In genomic region chr11:74409757-74410174, GRCm38 (mm10) we compare ENCODE assay signal across 9 mouse cellular contexts. TPM values are rescaled to one million over a fixed set of nuclear protein-coding genes. Genes with fewer than 3 reads are reported as not detected.
DNase-seq lines count a peak whose midpoint lies in the region; ATAC-seq lines count a peak whose summit lies in the region.
"Had no signal": no experiment of that assay in that cellular context is flagged by ENCODE, and none has a peak within 500 bp of the region (broad histone marks: within the 10 kb centered on the region; RNA-seq: fewer than 3 reads in every experiment).

No protein-coding gene starts in this region.

- no peak overlapping the region for H3K9ac ChIP-seq in neural tube, embryonic 12.5 days
- no peak overlapping the region for H3K9ac ChIP-seq in embryonic facial prominence, embryonic 12.5 days
- peak overlapping the region; percentile 61; the same call in 1 of the 2 replicates for H3K9ac ChIP-seq in heart, embryonic 13.5 days
- no peak overlapping the region for H3K9ac ChIP-seq in kidney, embryonic 16.5 days (replicated peaks; ENCODE audit: low read length)
- no peak overlapping the region for H3K9ac ChIP-seq in midbrain, embryonic 13.5 days (replicated peaks)

- peaks cover 25% of the 10 kb centered on the region for H3K4me1 ChIP-seq in neural tube, embryonic 12.5 days
- peaks cover 20% of the 10 kb centered on the region for H3K4me1 ChIP-seq in embryonic facial prominence, embryonic 12.5 days
- H3K4me1 ChIP-seq in heart, embryonic 13.5 days = peaks cover 52% of the 10 kb centered on the region
- H3K4me1 ChIP-seq in kidney, embryonic 16.5 days (ENCODE audit: insufficient read depth, low read length) = peaks cover 33% of the 10 kb centered on the region
- H3K4me1 ChIP-seq in midbrain, embryonic 13.5 days (replicated peaks) = peaks cover 22% of the 10 kb centered on the region

- no peak overlapping the region for H3K4me3 ChIP-seq in neural tube, embryonic 12.5 days
- no peak overlapping the region for H3K4me3 ChIP-seq in embryonic facial prominence, embryonic 12.5 days
- H3K4me3 ChIP-seq in heart, embryonic 13.5 days = no peak overlapping the region
- no peak overlapping the region for H3K4me3 ChIP-seq in kidney, embryonic 16.5 days (ENCODE audit: low read length)
- H3K4me3 ChIP-seq in midbrain, embryonic 13.5 days (replicated peaks) = no peak overlapping the region
- H3K4me3 ChIP-seq: myocyte had no signal

- no peak for DNase-seq in neural tube, embryonic 10.5 days (ENCODE audit: extremely low spot score, low spot score)
- DNase-seq in testis, postnatal 14 days (ENCODE audit: low spot score) = peak; percentile 34

- no peaks in the 10 kb centered on the region for H3K9me3 ChIP-seq in neural tube, embryonic 12.5 days
- H3K9me3 ChIP-seq in embryonic facial prominence, embryonic 12.5 days = no peaks in the 10 kb centered on the region
- no peaks in the 10 kb centered on the region for H3K9me3 ChIP-seq in heart, embryonic 13.5 days
- no peaks in the 10 kb centered on the region for H3K9me3 ChIP-seq in kidney, embryonic 16.5 days (ENCODE audit: low read length)
- no peaks in the 10 kb centered on the region for H3K9me3 ChIP-seq in midbrain, embryonic 13.5 days

- WGBS in neural tube, embryonic 12.5 days = 78% methylated on average over 4 of the region's 4 CpGs
- 71% methylated on average over 4 of the region's 4 CpGs for WGBS in embryonic facial prominence, embryonic 12.5 days
- WGBS in heart, embryonic 13.5 days = 35% methylated on average over 4 of the region's 4 CpGs
- 43% methylated on average over 4 of the region's 4 CpGs for WGBS in kidney, embryonic 16.5 days
- WGBS in midbrain, embryonic 13.5 days = 81% methylated on average over 4 of the region's 4 CpGs

- no peak overlapping the region for H3K4me2 ChIP-seq in neural tube, embryonic 12.5 days (replicated peaks)
- no peak overlapping the region for H3K4me2 ChIP-seq in embryonic facial prominence, embryonic 12.5 days (replicated peaks)
- H3K4me2 ChIP-seq in heart, embryonic 13.5 days = peak overlapping the region; percentile 35; the same call in 1 of the 2 replicates
- no peak overlapping the region for H3K4me2 ChIP-seq in kidney, embryonic 16.5 days (replicated peaks; ENCODE audit: low read depth, low read length)
- H3K4me2 ChIP-seq in midbrain, embryonic 13.5 days (replicated peaks) = no peak overlapping the region

- H3K27me3 ChIP-seq in neural tube, embryonic 12.5 days (replicated peaks) = no peaks in the 10 kb centered on the region
- no peaks in the 10 kb centered on the region for H3K27me3 ChIP-seq in embryonic facial prominence, embryonic 12.5 days
- H3K27me3 ChIP-seq in heart, embryonic 13.5 days (replicated peaks) = no peaks in the 10 kb centered on the region
- H3K27me3 ChIP-seq in kidney, embryonic 16.5 days (ENCODE audit: insufficient read depth, low read length) = no peaks in the 10 kb centered on the region
- no peaks in the 10 kb centered on the region for H3K27me3 ChIP-seq in midbrain, embryonic 13.5 days

- H3K27ac ChIP-seq in neural tube, embryonic 12.5 days = peak overlapping the region; percentile 22; the same call in 1 of the 2 replicates
- peak overlapping the region; percentile 63 for H3K27ac ChIP-seq in embryonic facial prominence, embryonic 12.5 days
- peak overlapping the region; percentile 87 for H3K27ac ChIP-seq in heart, embryonic 13.5 days (replicated peaks)
- peak overlapping the region; percentile 54; the same call in 1 of the 2 replicates for H3K27ac ChIP-seq in kidney, embryonic 16.5 days (ENCODE audit: low read length)
- peak overlapping the region; percentile 72 for H3K27ac ChIP-seq in midbrain, embryonic 13.5 days

- H3K36me3 ChIP-seq in neural tube, embryonic 12.5 days = no peaks in the 10 kb centered on the region
- H3K36me3 ChIP-seq in embryonic facial prominence, embryonic 12.5 days = no peaks in the 10 kb centered on the region
- peaks cover 21% of the 10 kb centered on the region; the same call in 1 of the 2 replicates for H3K36me3 ChIP-seq in heart, embryonic 13.5 days
- H3K36me3 ChIP-seq in kidney, embryonic 16.5 days (ENCODE audit: insufficient read depth, low read length) = no peaks in the 10 kb centered on the region
- H3K36me3 ChIP-seq in midbrain, embryonic 13.5 days = no peaks in the 10 kb centered on the region

- peak; percentile 27; the same call in 1 of the 2 replicates for ATAC-seq in neural tube, embryonic 12.5 days (ENCODE audit: low FRiP score, low read depth)
- ATAC-seq in embryonic facial prominence, embryonic 12.5 days (ENCODE audit: insufficient number of reproducible peaks, insufficient read depth, low FRiP score, low TSS enrichment) = 0 out of 2 replicates have a peak, but pooled peaks have one; percentile 37
- ATAC-seq in heart, embryonic 13.5 days (ENCODE audit: extremely low read depth, insufficient number of reproducible peaks, low FRiP score, low TSS enrichment) = peak; percentile 12; the same call in 1 of the 2 replicates
- 0 out of 2 replicates have a peak, but pooled peaks have one; percentile 9 for ATAC-seq in kidney, embryonic 16.5 days (ENCODE audit: low FRiP score, low TSS enrichment)
- peak; percentile 62 for ATAC-seq in midbrain, embryonic 13.5 days
- ATAC-seq in activated CD4-positive, CD25-positive, alpha-beta regulatory T cell, adult 4 months = no peak

RNA-seq across cellular contexts. Expression of gene Olfr412, which starts 47.9 kb away (rescaled TPM):
- polyA plus RNA-seq in neural tube, embryonic 12.5 days (2016; fragmentation: Nextera tagmentation; extraction: Ambion mirVana) = not detected in 2 replicates
- polyA plus RNA-seq in embryonic facial prominence, embryonic 12.5 days (2016; fragmentation: Nextera tagmentation; extraction: Ambion mirVana) = not detected in 2 replicates
- not detected in 2 replicates for polyA plus RNA-seq in heart, embryonic 13.5 days (2015; fragmentation: Nextera tagmentation; extraction: Ambion mirVana)
- not detected in 2 replicates for polyA plus RNA-seq in kidney, embryonic 16.5 days (2015; fragmentation: Nextera tagmentation; extraction: Ambion mirVana)
- polyA plus RNA-seq in midbrain, embryonic 13.5 days (2015; fragmentation: Nextera tagmentation; extraction: Ambion mirVana) = not detected in 2 replicates
- not detected for polyA plus RNA-seq in activated CD4-positive, CD25-positive, alpha-beta regulatory T cell, adult 4 months (2017; shearing (Covaris generic))
- polyA plus RNA-seq: myocyte had no signal

RNA-seq across cellular contexts. Expression of gene Olfr411, which starts 57.3 kb away (rescaled TPM):
- polyA plus RNA-seq in neural tube, embryonic 12.5 days (2016; fragmentation: Nextera tagmentation; extraction: Ambion mirVana) = not detected in 2 replicates
- polyA plus RNA-seq in embryonic facial prominence, embryonic 12.5 days (2016; fragmentation: Nextera tagmentation; extraction: Ambion mirVana) = not detected in 2 replicates
- polyA plus RNA-seq in heart, embryonic 13.5 days (2015; fragmentation: Nextera tagmentation; extraction: Ambion mirVana) = not detected in 2 replicates
- not detected in 2 replicates for polyA plus RNA-seq in kidney, embryonic 16.5 days (2015; fragmentation: Nextera tagmentation; extraction: Ambion mirVana)
- polyA plus RNA-seq in midbrain, embryonic 13.5 days (2015; fragmentation: Nextera tagmentation; extraction: Ambion mirVana) = not detected in 2 replicates
- not detected for polyA plus RNA-seq in activated CD4-positive, CD25-positive, alpha-beta regulatory T cell, adult 4 months (2017; shearing (Covaris generic))
- polyA plus RNA-seq: myocyte had no signal

Comparison
In these comparisons a context has a peak if more than half of its experiments do, and no peak if none do; other contexts are left out.
1. H3K27ac ChIP-seq: peak in every context shown above with its lines; median percentile 87 in heart, embryonic 13.5 days; 72 in midbrain, embryonic 13.5 days; 63 in embryonic facial prominence, embryonic 12.5 days; 54 in kidney, embryonic 16.5 days; 22 in neural tube, embryonic 12.5 days.